Mouse (Mus musculus): ENCODE results near the gene Pomp. TPM values are rescaled to one million over a fixed set of nuclear protein-coding genes. Genes with fewer than 3 reads are reported as not detected.
A peak's percentile ranks its signal among the peaks of the same experiment; 100 is the strongest.

Gene Pomp
- polyA plus RNA-seq, 1 experiment: 18.7 TPM

DNA sequence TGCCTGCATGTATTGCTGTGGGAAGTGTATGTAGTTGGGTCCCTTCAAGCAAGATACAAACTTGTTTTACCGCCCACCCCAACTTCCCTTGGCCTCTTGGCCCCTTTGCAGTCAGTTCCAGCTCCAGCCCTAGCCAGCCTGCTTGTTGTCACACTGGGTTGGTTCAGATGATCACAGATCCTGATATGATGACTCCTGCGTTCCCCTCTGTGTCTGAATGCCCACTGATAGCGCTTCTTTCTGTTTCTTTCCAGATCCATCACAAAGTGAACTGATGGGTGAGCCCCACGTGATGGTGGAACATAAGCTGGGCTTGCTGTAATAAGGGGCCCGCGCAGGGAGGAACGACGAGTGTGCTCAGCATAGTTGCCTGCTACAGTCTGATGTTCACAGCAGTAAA is 14.9 kb downstream of the Pomp start:
- Histone ChIP-seq H3K36me3 (ENCODE audit: control insufficient read depth, insufficient read depth, low read length) (peaks cover 69% of the 10 kb centered on the region), H3K4me1 (ENCODE audit: control insufficient read depth, insufficient read depth, insufficient read length, low read length) (peaks cover 18% of the 10 kb centered on the region; the same call in 1 of the 2 replicates), H3K27me3 (ENCODE audit: control insufficient read depth, insufficient read depth, low read length) (no peaks in the 10 kb centered on the region), H3K4me3 (ENCODE audit: low read depth, low read length) (peak overlapping the region; percentile 26), H3K27ac (ENCODE audit: insufficient read depth, low read depth, low read length) (peak overlapping the region; percentile 68; the same call in 1 of the 2 replicates)
- TF ChIP-seq CTCF (IDR thresholded peaks at IDR 0.05; ENCODE audit: extremely low read depth, insufficient read length, insufficient replicate concordance, low read depth, low read length): no peak
- no peak for TF ChIP-seq POLR2A (IDR thresholded peaks at IDR 0.05; ENCODE audit: low read depth, low read length)
- 93% methylated on average over 8 of the region's 8 CpGs for WGBS

- TF ChIP-seq CTCF (IDR thresholded peaks at IDR 0.05; ENCODE audit: extremely low read depth, insufficient read length, insufficient replicate concordance, low read depth, low read length): peak; percentile 49; the same call in 1 of the 2 replicates
- no peak for TF ChIP-seq POLR2A (IDR thresholded peaks at IDR 0.05; ENCODE audit: low read depth, low read length)
- no peak overlapping the region for H3K27ac ChIP-seq (ENCODE audit: insufficient read depth, low read depth, low read length)
- 82% methylated on average over 6 of the region's 6 CpGs for WGBS
- no peak overlapping the region for H3K4me3 ChIP-seq (ENCODE audit: low read depth, low read length)
- peaks cover 59% of the 10 kb centered on the region for H3K36me3 ChIP-seq (ENCODE audit: control insufficient read depth, insufficient read depth, low read length)
- H3K27me3 ChIP-seq (ENCODE audit: control insufficient read depth, insufficient read depth, low read length): no peaks in the 10 kb centered on the region
- peaks cover 18% of the 10 kb centered on the region; the same call in 1 of the 2 replicates for H3K4me1 ChIP-seq (ENCODE audit: control insufficient read depth, insufficient read depth, insufficient read length, low read length)
Observed at GRCm38 (mm10) chr5:147877520-147877919, 17.3 kb downstream of the Pomp start.

- WGBS: 54% methylated on average over 17 of the region's 17 CpGs
- TF ChIP-seq CTCF (IDR thresholded peaks at IDR 0.05; ENCODE audit: extremely low read depth, insufficient read length, insufficient replicate concordance, low read depth, low read length) (no peak), POLR2A (IDR thresholded peaks at IDR 0.05; ENCODE audit: low read depth, low read length) (no peak)
- Histone ChIP-seq H3K27ac (ENCODE audit: insufficient read depth, low read depth, low read length) (no peak overlapping the region), H3K4me3 (ENCODE audit: low read depth, low read length) (no peak overlapping the region), H3K4me1 (ENCODE audit: control insufficient read depth, insufficient read depth, insufficient read length, low read length) (peaks cover 6% of the 10 kb centered on the region; the same call in 1 of the 2 replicates), H3K36me3 (ENCODE audit: control insufficient read depth, insufficient read depth, low read length) (peaks cover 51% of the 10 kb centered on the region), H3K27me3 (ENCODE audit: control insufficient read depth, insufficient read depth, low read length) (no peaks in the 10 kb centered on the region)
Observed at GRCm38 (mm10) chr5:147879971-147880682, 19.9 kb downstream of the Pomp start.

DNA sequence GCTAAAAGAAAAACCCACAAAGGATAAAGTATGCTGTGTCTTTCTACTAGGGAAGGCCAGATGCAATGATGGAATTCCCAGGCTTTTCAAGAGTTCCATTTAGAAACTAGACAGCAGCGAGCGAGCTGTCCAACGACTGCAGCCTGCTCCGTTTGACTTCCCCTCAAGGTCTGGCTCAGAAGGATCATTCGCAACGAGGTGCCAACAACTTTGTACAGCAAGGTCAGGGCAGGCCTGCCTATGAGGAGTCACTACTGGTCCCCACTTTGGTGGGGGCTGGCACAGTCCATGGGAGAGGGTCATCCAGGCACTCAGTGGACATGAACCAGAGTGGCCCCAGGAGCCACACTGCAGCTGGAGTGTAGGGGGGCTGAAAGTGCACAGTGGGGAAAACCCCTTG is 23.3 kb downstream of the Pomp start:
- Histone ChIP-seq H3K36me3 (ENCODE audit: control insufficient read depth, insufficient read depth, low read length) (peaks cover 38% of the 10 kb centered on the region), H3K27me3 (ENCODE audit: control insufficient read depth, insufficient read depth, low read length) (no peaks in the 10 kb centered on the region), H3K4me3 (ENCODE audit: low read depth, low read length) (no peak overlapping the region), H3K4me1 (ENCODE audit: control insufficient read depth, insufficient read depth, insufficient read length, low read length) (peaks cover 6% of the 10 kb centered on the region; the same call in 1 of the 2 replicates), H3K27ac (ENCODE audit: insufficient read depth, low read depth, low read length) (no peak overlapping the region)
- 86% methylated on average over 6 of the region's 6 CpGs for WGBS
- TF ChIP-seq POLR2A (IDR thresholded peaks at IDR 0.05; ENCODE audit: low read depth, low read length) (no peak), CTCF (IDR thresholded peaks at IDR 0.05; ENCODE audit: extremely low read depth, insufficient read length, insufficient replicate concordance, low read depth, low read length) (no peak)

DNA sequence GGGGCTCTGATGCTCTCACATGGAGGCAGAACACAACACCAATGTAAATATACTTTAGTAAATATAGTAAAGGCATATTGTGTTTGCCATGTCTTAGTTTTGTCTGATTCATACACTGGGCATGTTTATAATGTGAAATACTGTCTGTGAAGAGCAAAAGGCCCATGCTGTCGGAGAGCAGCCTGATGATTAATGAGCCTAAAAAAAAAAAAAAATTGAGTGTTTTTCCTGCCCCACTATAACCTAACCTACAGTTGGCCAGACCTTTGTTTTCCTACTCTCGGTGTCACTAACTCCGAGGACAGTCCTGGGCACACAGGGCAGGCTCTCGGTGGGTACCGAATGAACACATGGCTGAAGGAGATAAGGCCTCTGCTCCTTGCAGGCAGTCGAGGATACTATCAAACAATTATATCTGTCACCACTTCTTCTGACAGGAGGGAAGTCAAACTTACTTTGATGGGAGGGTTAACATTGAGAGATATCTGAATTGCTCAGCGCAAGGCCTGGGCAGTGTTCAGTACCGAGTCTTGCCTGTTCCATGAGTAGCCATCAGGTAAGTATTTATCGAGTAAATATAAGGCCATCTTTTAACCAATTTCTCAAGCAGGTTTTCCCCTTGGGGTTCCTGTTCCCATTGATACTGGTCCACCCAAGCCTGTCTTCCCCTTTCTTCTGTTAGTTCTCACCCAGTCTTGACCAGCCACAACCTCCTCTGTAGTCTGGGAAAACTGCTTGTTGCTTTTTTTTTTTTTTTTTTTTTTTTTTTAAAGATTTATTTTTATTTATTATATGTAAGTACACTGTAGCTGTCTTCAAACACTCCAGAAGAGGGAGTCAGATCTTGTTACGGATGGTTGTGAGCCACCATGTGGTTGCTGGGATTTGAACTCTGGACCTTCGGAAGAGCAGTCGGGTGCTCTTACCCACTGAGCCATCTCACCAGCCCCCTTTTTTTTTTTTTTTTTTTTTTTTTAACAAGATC is 28.3 kb downstream of the Pomp start:
- H3K27ac ChIP-seq (ENCODE audit: insufficient read depth, low read depth, low read length): no peak overlapping the region
- no peaks in the 10 kb centered on the region for H3K27me3 ChIP-seq (ENCODE audit: control insufficient read depth, insufficient read depth, low read length)
- WGBS: 75% methylated on average over 10 of the region's 12 CpGs

GRCm38 (mm10) chr5:147892735-147893134 is 32.5 kb downstream of the Pomp start:
- Histone ChIP-seq H3K4me3 (ENCODE audit: low read depth, low read length) (no peak overlapping the region), H3K27me3 (ENCODE audit: control insufficient read depth, insufficient read depth, low read length) (no peaks in the 10 kb centered on the region), H3K4me1 (ENCODE audit: control insufficient read depth, insufficient read depth, insufficient read length, low read length) (peaks cover 16% of the 10 kb centered on the region; the same call in 1 of the 2 replicates), H3K27ac (ENCODE audit: insufficient read depth, low read depth, low read length) (no peak overlapping the region), H3K36me3 (ENCODE audit: control insufficient read depth, insufficient read depth, low read length) (0 out of 2 replicates have a peak, but pooled peaks cover 1% of the 10 kb centered on the region)
- WGBS: 78% methylated on average over 6 of the region's 6 CpGs
- TF ChIP-seq POLR2A (IDR thresholded peaks at IDR 0.05; ENCODE audit: low read depth, low read length): no peak
- TF ChIP-seq CTCF (IDR thresholded peaks at IDR 0.05; ENCODE audit: extremely low read depth, insufficient read length, insufficient replicate concordance, low read depth, low read length): no peak

More for the DNA sequence above, 28.3 kb downstream of the Pomp start:
- Histone ChIP-seq H3K4me3 (ENCODE audit: low read depth, low read length) (no peak overlapping the region), H3K4me1 (ENCODE audit: control insufficient read depth, insufficient read depth, insufficient read length, low read length) (peaks cover 10% of the 10 kb centered on the region; the same call in 1 of the 2 replicates), H3K36me3 (ENCODE audit: control insufficient read depth, insufficient read depth, low read length) (peaks cover 18% of the 10 kb centered on the region)
- TF ChIP-seq POLR2A (IDR thresholded peaks at IDR 0.05; ENCODE audit: low read depth, low read length) (no peak), CTCF (IDR thresholded peaks at IDR 0.05; ENCODE audit: extremely low read depth, insufficient read length, insufficient replicate concordance, low read depth, low read length) (no peak)

Data from small intestine, adult 2 months (tissue).